Comparison of ENCODE assay signal across 12 mouse cellular contexts in genomic region chr3:108405536-108406305, GRCm38 (mm10). TPM values are rescaled to one million over a fixed set of nuclear protein-coding genes. Genes with fewer than 3 reads are reported as not detected.
DNase-seq lines count a peak whose midpoint lies in the region; ATAC-seq lines count a peak whose summit lies in the region.
"Had no signal": no experiment of that assay in that cellular context is flagged by ENCODE, and none has a peak within 500 bp of the region (broad histone marks: within the 10 kb centered on the region; RNA-seq: fewer than 3 reads in every experiment).

No protein-coding gene starts in this region.

- H3K27ac ChIP-seq in forebrain, embryonic 16.5 days (ENCODE audit: low read length), result peak overlapping the region; percentile 85
- H3K27ac ChIP-seq in midbrain, embryonic 11.5 days (ENCODE audit: low read depth, low read length), result peak overlapping the region; percentile 85

- H3K4me2 ChIP-seq in forebrain, embryonic 16.5 days (ENCODE audit: low read length), result no peak overlapping the region
- H3K4me2 ChIP-seq in midbrain, embryonic 11.5 days, result peak overlapping the region; percentile 33

- peak; percentile 70 to 75 for DNase-seq in cerebellum, postnatal 14 days
- DNase-seq in cerebellum, postnatal 36 days, result no peak
- peak; percentile 64 for DNase-seq in MN1 (ENCODE audit: low spot score)
- peak; percentile 94 for DNase-seq in midbrain, embryonic 11.5 days (ENCODE audit: low spot score, missing footprints)
- no peak for DNase-seq in ovary, adult 18-20 months (ENCODE audit: low spot score)
- DNase-seq in thymus, postnatal 36 days, result no peak
- no peak for DNase-seq in kidney, postnatal 4 days
- DNase-seq: B cell, adult 2 months; gastrocnemius, postnatal 10 days; kidney, postnatal 25 days had no signal

- peak overlapping the region; percentile 40 for H3K9ac ChIP-seq in forebrain, embryonic 16.5 days (replicated peaks; ENCODE audit: low read depth, low read length)
- H3K9ac ChIP-seq in midbrain, embryonic 11.5 days (ENCODE audit: low read length), result peak overlapping the region; percentile 37

- no peaks in the 10 kb centered on the region for H3K27me3 ChIP-seq in forebrain, embryonic 16.5 days (replicated peaks; ENCODE audit: control insufficient read depth, insufficient read depth, low read length)
- no peaks in the 10 kb centered on the region for H3K27me3 ChIP-seq in midbrain, embryonic 11.5 days (ENCODE audit: control insufficient read depth, insufficient read depth, low read length)

- no peaks in the 10 kb centered on the region for H3K9me3 ChIP-seq in forebrain, embryonic 16.5 days (ENCODE audit: control insufficient read depth, low read length)
- no peaks in the 10 kb centered on the region for H3K9me3 ChIP-seq in midbrain, embryonic 11.5 days (ENCODE audit: control insufficient read depth, low read length)

- peaks cover 18% of the 10 kb centered on the region for H3K36me3 ChIP-seq in forebrain, embryonic 16.5 days (ENCODE audit: control insufficient read depth, insufficient read depth)
- peaks cover 39% of the 10 kb centered on the region for H3K36me3 ChIP-seq in midbrain, embryonic 11.5 days (ENCODE audit: control insufficient read depth, insufficient read depth, low read length)

- peak; percentile 44 for ATAC-seq in forebrain, embryonic 16.5 days
- ATAC-seq in midbrain, embryonic 11.5 days (ENCODE audit: low FRiP score), result peak; percentile 56
- ATAC-seq: lung, postnatal 0 days had no signal

- WGBS in forebrain, embryonic 16.5 days, result 16% methylated on average over 13 of the region's 14 CpGs
- WGBS in midbrain, embryonic 11.5 days, result 26% methylated on average over 14 of the region's 14 CpGs

- H3K4me3 ChIP-seq in forebrain, embryonic 16.5 days (replicated peaks; ENCODE audit: low read length), result no peak overlapping the region
- H3K4me3 ChIP-seq in midbrain, embryonic 11.5 days (ENCODE audit: low read depth, low read length), result no peak overlapping the region

- H3K4me1 ChIP-seq in forebrain, embryonic 16.5 days (replicated peaks; ENCODE audit: control insufficient read depth, insufficient read depth, low read length), result peaks cover 50% of the 10 kb centered on the region
- peaks cover 51% of the 10 kb centered on the region for H3K4me1 ChIP-seq in midbrain, embryonic 11.5 days (ENCODE audit: control insufficient read depth, insufficient read depth, low read length)

RNA-seq across cellular contexts. Expression of gene Celsr2, which starts 9.6 kb away (rescaled TPM):
- 46.7 and 47.3 TPM in 2 replicates for polyA plus RNA-seq in forebrain, embryonic 16.5 days (2015; fragmentation: Nextera tagmentation; extraction: Ambion mirVana)
- 61.9 and 65.2 TPM in 2 replicates for polyA plus RNA-seq in midbrain, embryonic 11.5 days (2014; fragmentation: Nextera tagmentation; extraction: Ambion mirVana)

RNA-seq across cellular contexts. Expression of gene Psrc1, which starts 22.1 kb away (rescaled TPM):
- 29.0 and 29.2 TPM in 2 replicates for polyA plus RNA-seq in forebrain, embryonic 16.5 days (2015; fragmentation: Nextera tagmentation; extraction: Ambion mirVana)
- polyA plus RNA-seq in midbrain, embryonic 11.5 days (2014; fragmentation: Nextera tagmentation; extraction: Ambion mirVana), result 59.3 and 68.1 TPM in 2 replicates

RNA-seq across cellular contexts. Expression of gene Sars, which starts 39.3 kb away (rescaled TPM):
- 230 and 238 TPM in 2 replicates for polyA plus RNA-seq in forebrain, embryonic 16.5 days (2015; fragmentation: Nextera tagmentation; extraction: Ambion mirVana)
- 196 and 213 TPM in 2 replicates for polyA plus RNA-seq in midbrain, embryonic 11.5 days (2014; fragmentation: Nextera tagmentation; extraction: Ambion mirVana)

RNA-seq across cellular contexts. Expression of gene Mybphl, which starts 41.0 kb away (rescaled TPM):
- polyA plus RNA-seq in forebrain, embryonic 16.5 days (2015; fragmentation: Nextera tagmentation; extraction: Ambion mirVana), result 0.16 TPM in 1 of 2 replicates, not detected in the other
- 0.12 TPM in 1 of 2 replicates, not detected in the other for polyA plus RNA-seq in midbrain, embryonic 11.5 days (2014; fragmentation: Nextera tagmentation; extraction: Ambion mirVana)

Comparison
In these comparisons a context has a peak if more than half of its experiments do, and no peak if none do; other contexts are left out.
1. DNase-seq: peak in cerebellum, postnatal 14 days (2 of 2), MN1 (single experiment) and midbrain, embryonic 11.5 days (single experiment); none in cerebellum, postnatal 36 days (0 of 2), ovary, adult 18-20 months (single experiment), thymus, postnatal 36 days (0 of 2) and kidney, postnatal 4 days (0 of 2).